Mouse (Mus musculus) layer of hippocampus, postnatal 25 days (tissue): Measurements from ENCODE around the gene Gnb5. TPM values are rescaled to one million over a fixed set of nuclear protein-coding genes. Genes with fewer than 3 reads are reported as not detected.

ENCODE experiments used
- DNase-seq, 2 experiments: peaks; one replicate each; pipeline ENCODE4 v3.0.0; 2022; ENCODE audit warnings: mixed read lengths in 2 of 2, low spot score in 1 of 2; ENCODE audit errors: extremely low spot score in 1 of 2
- total RNA-seq, 2 experiments: library from RNA; stranded (reverse); gene quantifications; 2 replicates each; pipeline ENCODE4 v1.2.3; 2021

Gnb5 gene
- 100 to 1,000 TPM; 124 to 126 TPM for total RNA-seq

DNA sequence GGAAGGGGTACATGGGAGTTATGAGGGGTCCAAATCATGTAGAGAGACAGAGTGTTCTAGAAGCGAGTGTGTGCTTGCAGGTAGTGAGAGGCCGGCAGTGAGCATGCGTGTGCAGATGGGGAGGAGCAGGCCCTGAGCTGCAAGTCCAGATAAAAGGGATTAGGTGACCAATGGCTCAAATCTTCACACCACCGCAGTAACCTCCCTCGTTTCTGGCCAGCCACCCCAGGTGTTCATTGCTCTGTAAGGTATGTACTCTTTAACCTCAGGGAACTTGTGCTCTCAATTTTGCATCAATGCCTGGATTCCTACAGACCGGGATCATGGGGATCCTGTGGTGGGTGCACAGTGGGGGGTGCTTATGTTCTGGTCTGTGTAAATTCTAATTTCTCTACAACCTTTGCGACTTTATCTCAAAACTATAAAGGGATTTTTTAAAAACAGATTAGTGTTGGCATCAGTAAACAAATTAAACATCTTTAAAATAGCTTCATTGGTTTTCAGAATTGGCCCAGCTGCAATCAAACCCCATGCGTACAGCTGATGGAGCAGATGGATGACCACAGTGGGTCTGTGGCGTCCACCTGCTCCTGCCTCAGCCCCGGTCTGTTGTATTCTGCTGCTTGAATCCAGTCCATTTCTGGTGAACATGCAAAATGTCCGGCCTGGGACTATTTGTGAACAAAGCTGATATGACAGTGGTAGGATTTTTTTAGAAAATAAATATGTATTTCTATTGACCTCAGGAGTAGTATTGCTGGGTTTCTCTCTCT, at the start of gene Gnb5:
Gnb5 (plus strand) TSS at position 163 of the 773 bp plus-strand sequence.
- no peak for DNase-seq

GRCm38 (mm10) chr9:75258792-75259191, 47.3 kb upstream of the Gnb5 start:
- DNase-seq, result no peak

DNA sequence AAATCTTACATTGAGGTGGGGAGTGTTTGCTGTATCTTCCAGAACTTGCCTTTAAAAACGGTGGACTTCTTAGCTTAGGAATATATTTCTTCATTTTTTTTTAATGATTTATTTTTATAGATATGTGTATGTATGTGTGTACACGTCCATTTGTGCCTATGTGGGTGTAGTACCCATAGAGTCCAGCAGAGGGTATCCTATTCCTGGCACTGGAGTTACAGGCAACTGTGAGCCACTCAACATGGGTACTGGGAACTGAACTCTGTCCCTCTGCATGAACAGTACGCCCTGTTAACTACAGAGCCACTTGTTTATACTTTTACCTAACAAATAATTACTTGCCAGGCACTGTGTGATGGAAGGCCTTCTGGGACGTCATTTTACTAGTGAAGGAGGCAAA, 46.4 kb upstream of the Gnb5 start:
- no peak for DNase-seq

- DNase-seq, result no peak
Observed at GRCm38 (mm10) chr9:75261332-75261872, 44.7 kb upstream of the Gnb5 start.

- DNase-seq, result no peak
Observed at GRCm38 (mm10) chr9:75262235-75262826, 43.8 kb upstream of the Gnb5 start.

- no peak for DNase-seq
Observed at GRCm38 (mm10) chr9:75264008-75264718, 41.9 kb upstream of the Gnb5 start.

- DNase-seq, result no peak
Observed at GRCm38 (mm10) chr9:75267147-75267546, 38.9 kb upstream of the Gnb5 start.

- no peak for DNase-seq
Observed at GRCm38 (mm10) chr9:75270382-75270781, 35.7 kb upstream of the Gnb5 start.

- DNase-seq, result no peak
Observed at GRCm38 (mm10) chr9:75271539-75271938, 34.5 kb upstream of the Gnb5 start.

- DNase-seq, result no peak
Observed at GRCm38 (mm10) chr9:75273646-75274045, 32.4 kb upstream of the Gnb5 start.

GRCm38 (mm10) chr9:75274486-75274885, 31.6 kb upstream of the Gnb5 start:
- DNase-seq, result no peak

DNA sequence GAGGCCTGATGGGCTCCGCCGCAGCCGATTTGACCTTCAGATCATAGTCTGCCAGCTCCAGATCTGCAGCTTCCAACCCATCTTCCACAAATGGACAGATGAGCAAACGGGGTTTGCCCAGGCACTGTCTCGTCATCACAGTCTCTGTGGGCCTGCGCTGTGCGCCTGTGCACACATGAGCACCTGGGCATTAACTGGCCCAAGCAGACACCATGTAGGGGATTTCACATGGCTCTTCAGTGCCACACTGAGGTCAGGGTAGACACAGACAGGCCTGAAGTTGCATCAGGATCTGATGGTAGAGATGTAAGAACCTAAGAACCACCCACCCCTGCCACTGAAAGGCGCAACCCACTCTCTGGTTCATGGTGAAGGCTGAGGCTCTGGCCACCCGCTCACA, 31.0 kb upstream of the Gnb5 start:
- DNase-seq, result no peak

DNA sequence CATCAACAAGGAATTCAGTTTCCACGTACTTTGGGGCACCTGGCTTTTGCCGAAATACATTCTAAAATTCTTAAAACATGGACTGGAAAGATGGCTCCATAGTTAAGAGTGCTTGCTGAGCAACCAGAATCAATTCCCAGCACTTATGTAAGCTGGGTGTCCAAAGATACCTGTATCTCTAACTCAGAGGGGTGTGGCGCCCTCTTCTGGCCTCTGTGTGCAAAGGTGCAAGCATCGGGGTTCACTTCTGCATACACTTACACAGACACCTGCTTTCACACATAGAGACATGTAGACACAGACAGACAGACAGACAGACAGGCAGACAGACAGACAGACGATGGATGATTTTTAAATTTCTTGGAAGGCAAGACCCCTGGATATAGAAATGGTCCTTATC, 25.3 kb upstream of the Gnb5 start:
- DNase-seq, result peak in 1 of 2 experiments; percentile 40

GRCm38 (mm10) chr9:75282179-75282578, 23.9 kb upstream of the Gnb5 start:
- DNase-seq, result no peak

- DNase-seq, result peak; percentile 40 to 51
Observed at GRCm38 (mm10) chr9:75282830-75283229, 23.3 kb upstream of the Gnb5 start.

GRCm38 (mm10) chr9:75283636-75284035, 22.5 kb upstream of the Gnb5 start:
- DNase-seq, result no peak

- DNase-seq, result no peak
Observed at GRCm38 (mm10) chr9:75285363-75285762, 20.7 kb upstream of the Gnb5 start.

GRCm38 (mm10) chr9:75287636-75288035, 18.5 kb upstream of the Gnb5 start:
- no peak for DNase-seq

DNA sequence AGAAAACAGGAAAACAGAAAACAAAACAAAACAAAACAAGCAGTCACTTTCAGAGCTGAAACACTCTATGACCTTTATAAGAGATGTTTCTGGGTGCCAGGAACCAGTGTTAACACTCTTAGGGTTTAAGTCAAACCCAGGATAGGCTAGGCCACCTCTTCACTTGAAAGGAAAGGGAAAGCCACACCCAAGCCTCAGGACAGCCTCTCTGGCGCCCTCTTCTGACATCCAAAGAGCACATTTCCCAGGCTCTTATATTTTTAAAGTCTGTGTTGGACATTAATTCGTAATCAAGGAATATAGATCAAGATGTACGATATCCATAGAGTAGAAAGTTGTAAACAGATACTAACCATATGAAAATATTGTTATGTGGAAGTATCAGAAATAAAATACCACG, 16.5 kb upstream of the Gnb5 start:
- peak in 1 of 2 experiments; percentile 19 for DNase-seq

- DNase-seq, result no peak
Observed at GRCm38 (mm10) chr9:75299342-75299741, 6.7 kb upstream of the Gnb5 start.

DNA sequence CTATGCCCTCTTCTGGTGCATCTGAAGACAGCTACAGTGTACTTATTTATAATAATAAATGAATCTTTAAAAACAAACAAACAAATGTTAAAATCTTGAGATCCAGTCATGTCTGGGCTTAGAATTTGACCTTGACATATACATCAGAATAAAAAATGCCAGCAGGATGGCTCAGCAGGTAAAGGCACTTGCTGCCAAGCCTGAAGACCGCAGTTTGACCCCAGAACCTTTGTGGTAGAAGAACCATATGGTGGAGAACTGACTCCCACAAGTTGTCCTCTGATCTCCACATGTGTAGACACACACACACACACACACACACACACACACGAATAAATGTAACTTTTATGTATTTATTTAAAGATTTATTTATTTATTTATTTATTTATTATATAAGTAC, 3.1 kb upstream of the Gnb5 start:
- no peak for DNase-seq
